Mouse (Mus musculus): ENCODE results near the gene St3gal4. TPM values are rescaled to one million over a fixed set of nuclear protein-coding genes. Genes with fewer than 3 reads are reported as not detected.
A peak's percentile ranks its signal among the peaks of the same experiment; 100 is the strongest.
"Not testable (repeated sequence)": the region's sequence is repeated elsewhere in the genome, so short reads cannot be mapped to it uniquely, and the experiment has no call there.

St3gal4 gene
- 10 to 100 TPM; 39.2 to 40.2 TPM for total RNA-seq (2021)
- long read RNA-seq, experiment 1, transcript St3gal4-201 (11 exons, 2,095 nt): major isoform, 72 of 93 reads
- long read RNA-seq, experiment 1, partial matches to known transcripts: 8 of 93 reads
- long read RNA-seq, experiment 1, other reads (novel, unspliced or antisense): 13 of 93 reads
- long read RNA-seq, experiment 2, transcript St3gal4-201 (11 exons, 2,095 nt): major isoform, 23 of 36 reads
- long read RNA-seq, experiment 2, partial matches to known transcripts: 2 of 36 reads
- long read RNA-seq, experiment 2, other reads (novel, unspliced or antisense): 11 of 36 reads

DNA sequence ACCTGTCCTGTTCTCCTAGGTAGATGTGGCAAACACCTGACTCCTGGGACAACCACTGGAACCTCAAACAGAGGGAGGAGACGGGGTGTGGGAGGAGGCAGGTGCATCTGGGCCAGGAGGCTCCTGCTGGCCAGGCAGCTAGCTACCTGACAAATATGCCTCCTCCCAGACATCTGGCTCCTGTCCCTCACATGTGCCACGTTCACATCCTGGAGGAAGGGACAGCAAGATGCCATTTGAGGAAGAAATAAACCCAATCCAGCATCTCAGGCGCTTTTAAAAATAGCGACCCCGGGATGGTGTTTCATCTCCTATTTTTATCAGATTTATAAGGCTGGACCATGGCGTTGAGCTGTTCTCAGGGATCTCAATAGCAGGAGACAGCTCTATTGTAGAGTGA is at the start of gene St3gal4:
St3gal4 (minus strand) TSS at position 101 of the 400 bp plus-strand sequence.
- DNase-seq: no peak

GRCm38 (mm10) chr9:35166798-35167635 is 47.9 kb upstream of the St3gal4 start:
- DNase-seq: no peak

DNA sequence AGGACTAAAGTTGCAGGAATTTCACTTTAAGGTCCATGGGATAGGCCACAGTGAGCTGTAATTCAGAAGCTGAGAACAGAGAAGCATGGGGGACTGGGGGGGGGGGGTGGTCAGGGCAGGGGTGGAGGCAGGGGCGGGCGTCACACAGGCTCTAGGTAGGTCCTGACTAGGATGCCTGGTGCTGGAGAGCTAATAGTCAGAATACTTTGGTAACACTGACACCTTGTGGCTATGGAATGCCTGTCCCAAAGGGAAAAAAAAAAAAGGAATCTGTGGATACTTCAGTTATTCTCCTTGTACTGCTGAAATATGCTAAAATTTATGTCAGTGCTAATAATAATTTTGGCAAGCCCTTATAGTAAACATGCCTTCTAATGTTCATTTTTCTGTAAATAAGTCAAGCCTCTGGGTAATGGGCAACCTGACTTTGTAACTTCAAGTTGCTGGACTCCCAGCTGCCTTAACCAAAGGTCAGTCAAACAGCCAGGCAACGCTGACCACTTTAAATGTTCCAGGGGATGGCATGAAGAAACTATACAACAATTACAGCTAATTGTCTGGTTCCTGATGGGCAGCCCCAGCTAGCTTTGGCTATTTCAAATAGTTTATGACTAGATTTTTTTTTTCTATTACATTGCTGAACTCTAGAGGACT is 47.2 kb upstream of the St3gal4 start:
- DNase-seq: peak; percentile 31

DNA sequence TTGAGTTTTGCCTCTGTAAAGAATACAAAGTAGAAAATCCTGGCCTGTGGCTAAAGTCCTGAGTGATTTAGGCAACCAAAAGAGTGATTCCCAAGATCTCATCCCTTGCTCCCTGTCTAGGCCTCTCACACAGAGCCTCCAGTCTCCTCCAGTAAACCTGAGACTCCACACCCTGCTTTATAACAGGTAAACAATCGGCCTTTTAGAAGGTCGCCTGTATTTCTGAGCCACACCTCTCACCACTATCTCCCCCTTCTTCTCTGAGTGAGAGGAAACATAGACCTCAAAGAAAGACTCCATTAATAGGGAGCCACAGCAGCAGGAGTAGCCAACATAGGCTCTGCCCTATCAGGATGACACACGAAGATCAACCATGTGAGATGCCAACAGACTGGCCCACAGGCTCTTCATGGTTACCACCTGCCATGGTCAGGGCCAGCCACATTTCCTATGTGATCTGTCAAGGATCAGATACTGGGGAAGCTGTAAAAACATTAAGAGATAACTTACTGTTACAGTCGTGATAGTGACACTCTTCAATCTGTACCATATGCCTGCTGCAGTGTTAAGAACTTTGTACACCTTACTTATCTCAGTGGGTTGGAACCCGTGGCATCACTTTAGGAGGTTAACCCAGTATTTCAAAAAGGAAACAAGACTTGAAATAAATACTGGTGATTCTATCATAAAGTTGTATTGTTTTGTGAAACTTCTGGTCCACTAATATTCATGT is 45.2 kb upstream of the St3gal4 start:
- no peak for DNase-seq

DNA sequence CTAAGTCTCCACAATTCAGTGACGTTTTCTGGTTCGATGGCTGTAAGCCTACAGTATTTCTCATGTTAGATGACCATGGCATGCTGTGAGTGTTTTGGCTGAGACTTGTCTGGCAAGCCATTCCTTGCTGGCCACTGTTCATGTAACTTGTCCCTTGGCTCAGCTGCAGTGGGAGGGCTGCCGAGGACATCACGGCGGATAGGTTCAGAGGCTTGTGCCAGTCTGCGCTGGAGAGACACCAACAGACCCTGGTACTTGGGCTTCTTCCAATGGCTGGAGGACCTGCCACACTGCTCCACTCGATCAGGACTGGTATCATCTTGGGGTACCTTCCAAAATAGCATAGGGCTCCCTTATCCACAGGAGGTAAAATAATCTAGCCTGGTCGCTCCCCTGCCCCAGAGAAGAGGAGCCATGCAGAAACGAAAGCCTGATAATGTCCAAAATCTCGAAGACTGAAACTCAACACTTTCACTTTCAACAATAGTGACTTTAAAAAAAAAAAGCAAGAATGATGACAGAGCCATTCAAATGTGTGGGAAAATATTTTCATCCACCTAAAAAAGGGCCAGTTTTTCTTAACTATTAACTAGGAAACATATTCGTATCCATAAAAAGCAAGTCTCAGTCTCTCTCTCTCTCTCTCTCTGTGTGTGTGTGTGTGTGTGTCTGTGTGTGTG is 44.1 kb upstream of the St3gal4 start:
- peak; percentile 68 for DNase-seq

DNA sequence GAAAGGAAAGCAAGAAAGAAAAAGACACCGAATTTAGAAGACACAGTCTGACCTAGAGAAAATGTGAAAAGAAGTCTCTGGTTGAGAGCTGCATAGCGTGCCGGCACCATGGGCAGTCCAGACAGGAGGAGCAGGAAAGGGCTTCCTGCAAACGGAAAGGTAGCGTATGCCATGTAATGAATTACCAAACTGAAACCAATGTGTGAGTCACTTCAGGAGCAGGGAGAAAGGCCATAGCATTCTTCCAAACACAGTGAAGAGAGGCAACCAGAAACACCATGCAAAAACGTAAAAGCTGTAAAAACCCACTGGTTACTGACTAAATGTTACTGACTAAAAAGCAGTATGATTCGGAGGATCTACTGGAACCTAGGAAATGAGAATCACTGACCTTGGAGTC is 42.7 kb upstream of the St3gal4 start:
- DNase-seq: no peak

DNA sequence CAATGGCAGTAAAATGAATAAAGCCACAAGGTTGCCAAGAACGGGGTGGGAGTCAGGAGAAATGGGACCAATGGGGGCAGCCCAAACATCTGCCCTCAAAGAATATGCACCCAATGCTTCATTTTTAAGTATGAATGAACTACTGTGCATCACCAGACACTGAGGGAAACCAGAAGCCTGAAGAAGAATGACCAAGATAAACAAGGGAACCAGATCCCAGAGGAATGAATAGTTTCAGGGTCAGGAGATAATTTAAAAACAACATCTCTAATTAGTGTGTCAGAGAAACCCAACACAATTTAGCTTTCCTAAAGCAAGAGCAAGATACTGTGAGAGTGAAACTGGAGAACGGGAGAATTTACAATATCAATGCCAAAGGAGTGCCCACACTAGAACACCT is 41.6 kb upstream of the St3gal4 start:
- DNase-seq: no peak

- no peak for DNase-seq
These were observed 39.4 kb upstream of the St3gal4 start for GRCm38 (mm10) chr9:35158477-35158876.

DNA sequence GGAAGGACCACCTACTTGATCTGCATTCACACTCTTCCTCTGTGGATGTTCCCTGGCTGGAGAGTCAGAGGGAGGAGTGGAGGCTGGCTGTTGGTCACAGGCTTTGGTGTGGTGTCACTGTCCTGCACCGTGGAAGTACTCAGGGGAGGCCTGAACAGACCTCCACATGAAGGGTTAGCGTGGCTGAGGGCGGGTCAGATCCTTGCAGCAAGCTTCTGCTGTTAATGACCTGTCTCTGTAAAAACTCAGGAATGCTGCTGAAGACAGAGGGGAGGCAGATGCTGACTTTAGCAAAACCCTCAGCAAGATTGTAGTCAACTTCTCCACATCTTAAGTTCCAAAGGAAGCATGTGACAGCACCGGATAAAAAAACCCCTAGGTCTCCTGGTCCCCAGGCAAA is 37.8 kb upstream of the St3gal4 start:
- no peak for DNase-seq

DNA sequence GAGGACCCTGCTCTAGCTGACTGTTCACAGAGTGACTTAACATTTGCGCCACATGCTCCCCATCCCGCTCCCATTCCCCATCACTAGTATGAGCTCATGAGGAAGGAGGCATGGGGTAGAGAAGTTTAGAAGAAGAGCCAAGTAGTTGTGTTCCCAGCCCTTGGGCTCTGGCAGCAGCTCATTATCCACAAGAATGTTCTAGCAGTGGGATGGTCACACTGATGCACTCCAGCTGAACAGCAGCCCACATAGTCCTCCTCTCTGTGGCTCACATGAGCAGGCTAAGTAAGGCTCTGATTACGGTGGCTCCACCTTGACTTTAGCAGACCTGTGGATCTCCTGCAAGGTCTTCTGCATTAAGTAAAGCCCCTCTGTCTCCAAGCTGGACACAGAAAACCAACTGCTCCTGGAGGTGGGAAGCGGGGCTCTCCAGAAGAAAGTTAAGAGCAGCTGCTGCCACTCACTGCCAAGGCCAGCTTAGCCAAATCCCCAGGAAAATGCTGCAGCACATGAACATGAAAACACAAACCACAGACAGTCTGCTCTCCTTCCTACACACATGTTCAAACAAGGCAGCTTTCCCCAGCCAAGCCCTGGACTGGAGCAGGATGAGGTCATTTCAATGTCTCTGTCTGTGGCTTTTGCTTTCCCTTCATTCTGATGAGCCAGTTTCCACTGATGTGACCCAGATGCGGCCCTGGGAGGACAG is 37.1 kb upstream of the St3gal4 start:
- DNase-seq: no peak

DNA sequence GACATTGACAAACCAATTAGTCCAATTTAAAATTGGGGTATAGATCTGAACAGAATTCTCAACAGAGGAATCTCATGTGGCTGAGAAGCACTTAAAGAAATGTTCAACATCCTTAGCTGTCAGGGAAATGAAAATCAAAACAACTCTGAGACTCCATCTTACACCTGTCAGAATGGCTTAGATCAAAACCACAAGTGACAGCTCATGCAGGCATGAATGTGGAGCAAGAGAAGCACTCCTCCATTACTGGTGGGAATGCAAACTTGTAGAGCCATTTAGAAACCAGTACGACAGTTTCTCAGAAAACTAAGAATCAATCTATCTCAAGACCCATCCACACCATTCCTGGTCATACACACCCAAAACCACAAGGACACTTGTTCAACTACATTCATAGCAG is 33.9 kb upstream of the St3gal4 start:
- DNase-seq: no peak

DNA sequence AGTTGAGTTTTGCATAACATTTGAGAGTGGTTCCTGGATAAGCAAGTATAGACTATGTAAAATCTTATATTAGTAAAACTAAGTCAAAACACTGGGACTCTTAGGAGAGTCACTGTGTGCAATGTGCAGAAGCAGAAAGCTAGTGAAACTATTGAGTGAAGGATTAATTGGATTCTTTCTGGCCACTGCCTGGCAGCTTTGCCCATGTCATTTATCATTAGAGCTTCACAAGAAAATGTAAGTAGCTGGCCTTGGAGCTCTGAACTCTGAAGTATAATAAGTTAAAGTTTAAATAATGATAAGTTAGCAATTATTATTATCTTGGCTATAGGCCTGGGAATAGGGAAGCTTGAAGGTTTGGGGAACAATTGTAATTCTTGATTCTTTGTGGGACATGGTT is 29.8 kb upstream of the St3gal4 start:
- DNase-seq: not testable (repeated sequence)

DNA sequence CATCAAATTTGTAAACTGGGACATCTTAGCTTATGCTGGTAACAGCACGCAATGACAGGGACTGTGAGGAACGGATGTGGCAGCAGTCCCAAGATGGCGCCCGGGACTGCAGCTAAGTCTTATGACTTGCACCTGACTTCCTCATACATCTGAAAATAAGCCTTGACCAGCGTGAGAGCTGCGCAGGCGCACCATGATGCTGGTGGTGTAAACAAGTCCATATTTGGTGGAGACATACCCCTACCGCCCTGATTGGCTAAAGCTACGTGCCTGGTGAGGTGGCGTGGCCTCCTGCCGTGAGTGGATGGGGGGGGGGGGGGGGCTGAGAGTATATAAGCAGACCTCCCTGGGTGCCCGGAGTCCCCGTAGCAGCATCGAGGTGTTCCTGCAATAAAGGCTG is 28.2 kb upstream of the St3gal4 start:
- not testable (repeated sequence) for DNase-seq

DNA sequence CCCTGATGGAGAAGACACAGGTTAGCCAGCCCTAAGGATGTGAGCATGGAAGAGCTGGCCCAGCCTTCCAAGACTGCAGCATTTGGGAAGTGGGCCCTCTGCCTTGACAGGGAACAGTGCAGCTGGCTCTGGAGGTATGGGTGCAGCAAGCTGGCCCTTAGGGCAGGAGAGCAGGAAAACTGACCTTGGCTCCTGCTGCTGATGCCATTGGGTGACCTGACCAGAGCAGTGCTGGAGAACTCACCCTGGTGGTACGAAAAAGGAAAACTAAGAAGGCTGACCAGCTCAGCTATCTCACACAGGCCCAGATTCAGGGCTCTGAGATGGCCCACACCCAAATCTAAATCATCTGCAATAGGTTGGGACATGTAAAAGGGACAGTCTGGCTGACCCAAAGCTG is 26.8 kb upstream of the St3gal4 start:
- DNase-seq: no peak

- DNase-seq: no peak
These were observed 26.1 kb upstream of the St3gal4 start for GRCm38 (mm10) chr9:35145118-35145517.

- DNase-seq: no peak
These were observed 23.2 kb upstream of the St3gal4 start for GRCm38 (mm10) chr9:35142221-35142620.

DNA sequence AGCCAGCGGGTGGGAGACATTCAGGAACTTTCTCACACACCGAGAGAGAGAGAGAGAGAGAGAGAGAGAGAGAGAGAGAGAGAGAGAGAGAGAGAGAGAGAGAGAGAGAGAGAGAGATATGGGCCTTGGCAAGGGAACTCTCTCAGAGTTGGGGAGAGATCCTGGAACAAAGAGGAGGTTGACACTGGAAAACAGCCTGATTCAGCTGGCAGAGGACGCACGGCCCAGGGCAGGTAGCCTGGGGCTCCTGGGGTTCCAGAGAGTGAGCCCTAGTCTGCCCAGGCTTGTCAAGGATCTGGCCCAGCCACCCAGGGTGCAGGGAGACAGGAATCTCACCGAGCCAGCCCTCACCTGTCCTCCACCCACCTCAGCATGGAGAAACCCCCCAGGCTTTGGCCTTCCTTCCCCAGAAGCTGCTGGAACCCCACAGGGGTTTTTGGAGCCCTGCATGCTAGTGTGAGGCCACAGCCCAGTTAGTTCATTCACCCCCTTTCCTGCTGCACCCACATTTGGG is 20.2 kb upstream of the St3gal4 start:
- no peak for DNase-seq

DNA sequence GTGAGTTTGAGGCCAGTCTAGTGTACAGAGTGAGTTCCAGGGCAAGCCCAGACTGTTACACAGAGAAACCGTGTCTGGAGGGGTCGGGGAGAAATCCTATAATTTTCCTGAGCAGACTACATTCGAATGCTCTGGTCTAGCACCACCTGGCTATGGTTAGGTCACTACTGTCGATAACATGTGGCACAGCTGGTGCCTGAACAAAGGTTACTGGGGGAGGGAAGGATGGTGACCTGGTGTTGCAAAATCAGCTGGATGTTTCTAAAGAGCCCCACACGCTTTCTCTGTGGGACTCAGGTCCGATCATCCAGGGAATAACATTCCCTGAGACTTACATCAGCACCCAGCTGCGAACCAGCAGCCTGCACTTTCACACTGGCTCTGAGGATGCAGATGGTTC is 19.0 kb upstream of the St3gal4 start:
- DNase-seq: peak; percentile 49

DNA sequence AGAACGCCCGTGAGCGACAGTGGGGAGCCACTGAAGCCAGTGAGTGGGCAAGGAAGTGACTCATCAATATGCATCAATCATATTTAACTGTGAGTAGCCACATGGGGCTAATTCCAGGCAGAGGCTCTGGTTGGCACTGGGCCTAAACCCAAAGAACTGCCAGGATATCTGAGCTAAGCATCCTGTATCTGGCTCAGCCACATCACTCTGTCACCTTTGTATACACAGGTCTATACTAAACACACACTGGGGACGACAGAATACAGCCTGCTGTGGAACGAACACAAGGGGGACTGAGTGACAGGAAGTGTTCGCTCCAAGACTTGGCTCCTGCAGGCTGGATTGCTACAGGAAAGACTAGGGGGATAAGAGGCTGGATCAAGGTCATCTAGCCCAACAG is 16.5 kb upstream of the St3gal4 start:
- DNase-seq: peak; percentile 50

- DNase-seq: no peak
These were observed 12.7 kb upstream of the St3gal4 start for GRCm38 (mm10) chr9:35131637-35132397.
